Mouse (Mus musculus): Measurements from ENCODE around the gene Samd9l.
"Not testable (repeated sequence)": the region's sequence is repeated elsewhere in the genome, so short reads cannot be mapped to it uniquely, and the experiment has no call there.

Samd9l gene

GRCm38 (mm10) chr6:3399340-3400068, at the start of gene Samd9l:
TSS of gene Samd9l (minus strand) at chr6:3399572.
- TF ChIP-seq CTCF (conservative IDR thresholded peaks at IDR 0.05; ENCODE audit: low read length): peak; percentile 24

GRCm38 (mm10) chr6:3447404-3447803, 48.0 kb upstream of the Samd9l start:
- H3K36me3 ChIP-seq (ENCODE audit: insufficient read depth, low read length): no peaks in the 10 kb centered on the region
- no peaks in the 10 kb centered on the region for H3K9me3 ChIP-seq (ENCODE audit: low read length)
- H3K27me3 ChIP-seq (ENCODE audit: insufficient read depth, low read length): no peaks in the 10 kb centered on the region
- H3K4me1 ChIP-seq (replicated peaks; ENCODE audit: low read depth, low read length): no peaks in the 10 kb centered on the region
- H3K4me3 ChIP-seq (replicated peaks; ENCODE audit: low read length): no peak overlapping the region
- TF ChIP-seq NANOG (IDR thresholded peaks at IDR 0.05; ENCODE audit: borderline replicate concordance, low read length): no peak
- TF ChIP-seq CTCF (conservative IDR thresholded peaks at IDR 0.05; ENCODE audit: low read length): peak; percentile 96
- TF ChIP-seq POU5F1 (IDR thresholded peaks at IDR 0.05; ENCODE audit: borderline replicate concordance, low read length): no peak

More at GRCm38 (mm10) chr6:3399340-3400068, at the start of gene Samd9l:
- not testable (repeated sequence) for H3K4me3 ChIP-seq (replicated peaks; ENCODE audit: low read length); H3K9me3 ChIP-seq (ENCODE audit: low read length); H3K36me3 ChIP-seq (ENCODE audit: insufficient read depth, low read length); H3K27me3 ChIP-seq (ENCODE audit: insufficient read depth, low read length)
- H3K4me1 ChIP-seq (replicated peaks; ENCODE audit: low read depth, low read length): peaks cover 17% of the 10 kb centered on the region

- TF ChIP-seq POU5F1 (IDR thresholded peaks at IDR 0.05; ENCODE audit: borderline replicate concordance, low read length): no peak
- no peak for TF ChIP-seq NANOG (IDR thresholded peaks at IDR 0.05; ENCODE audit: borderline replicate concordance, low read length)
- TF ChIP-seq CTCF (conservative IDR thresholded peaks at IDR 0.05; ENCODE audit: low read length): 0 out of 2 replicates have a peak, but pooled peaks have one; percentile 8
- Histone ChIP-seq H3K4me3 (replicated peaks; ENCODE audit: low read length) (no peak overlapping the region), H3K36me3 (ENCODE audit: insufficient read depth, low read length) (no peaks in the 10 kb centered on the region), H3K27me3 (ENCODE audit: insufficient read depth, low read length) (no peaks in the 10 kb centered on the region), H3K9me3 (ENCODE audit: low read length) (no peaks in the 10 kb centered on the region), H3K4me1 (replicated peaks; ENCODE audit: low read depth, low read length) (no peaks in the 10 kb centered on the region)
Measured at GRCm38 (mm10) chr6:3443905-3444304, 44.5 kb upstream of the Samd9l start.

GRCm38 (mm10) chr6:3436087-3436486, 36.7 kb upstream of the Samd9l start:
- TF ChIP-seq CTCF (conservative IDR thresholded peaks at IDR 0.05; ENCODE audit: low read length): no peak
- TF ChIP-seq POU5F1 (IDR thresholded peaks at IDR 0.05; ENCODE audit: borderline replicate concordance, low read length): no peak
- TF ChIP-seq NANOG (IDR thresholded peaks at IDR 0.05; ENCODE audit: borderline replicate concordance, low read length): no peak

GRCm38 (mm10) chr6:3430976-3431375, 31.6 kb upstream of the Samd9l start:
- H3K36me3 ChIP-seq (ENCODE audit: insufficient read depth, low read length); H3K4me3 ChIP-seq (replicated peaks; ENCODE audit: low read length); H3K4me1 ChIP-seq (replicated peaks; ENCODE audit: low read depth, low read length); H3K27me3 ChIP-seq (ENCODE audit: insufficient read depth, low read length): not testable (repeated sequence)
- H3K9me3 ChIP-seq (ENCODE audit: low read length): peaks cover 36% of the 10 kb centered on the region

More at GRCm38 (mm10) chr6:3436087-3436486, 36.7 kb upstream of the Samd9l start:
- H3K27me3 ChIP-seq (ENCODE audit: insufficient read depth, low read length): no peaks in the 10 kb centered on the region
- H3K4me1 ChIP-seq (replicated peaks; ENCODE audit: low read depth, low read length): no peaks in the 10 kb centered on the region
- no peaks in the 10 kb centered on the region for H3K36me3 ChIP-seq (ENCODE audit: insufficient read depth, low read length)
- no peak overlapping the region for H3K4me3 ChIP-seq (replicated peaks; ENCODE audit: low read length)
- H3K9me3 ChIP-seq (ENCODE audit: low read length): peaks cover 34% of the 10 kb centered on the region

GRCm38 (mm10) chr6:3427047-3427446, 27.7 kb upstream of the Samd9l start:
- H3K36me3 ChIP-seq (ENCODE audit: insufficient read depth, low read length): no peaks in the 10 kb centered on the region
- TF ChIP-seq NANOG (IDR thresholded peaks at IDR 0.05; ENCODE audit: borderline replicate concordance, low read length) (no peak), POU5F1 (IDR thresholded peaks at IDR 0.05; ENCODE audit: borderline replicate concordance, low read length) (no peak), CTCF (conservative IDR thresholded peaks at IDR 0.05; ENCODE audit: low read length) (no peak)

GRCm38 (mm10) chr6:3425333-3425732, 26.0 kb upstream of the Samd9l start:
- H3K9me3 ChIP-seq (ENCODE audit: low read length): peaks cover 28% of the 10 kb centered on the region
- H3K27me3 ChIP-seq (ENCODE audit: insufficient read depth, low read length); H3K4me3 ChIP-seq (replicated peaks; ENCODE audit: low read length); H3K4me1 ChIP-seq (replicated peaks; ENCODE audit: low read depth, low read length); H3K36me3 ChIP-seq (ENCODE audit: insufficient read depth, low read length): not testable (repeated sequence)

More at GRCm38 (mm10) chr6:3427047-3427446, 27.7 kb upstream of the Samd9l start:
- Histone ChIP-seq H3K27me3 (ENCODE audit: insufficient read depth, low read length) (no peaks in the 10 kb centered on the region), H3K9me3 (ENCODE audit: low read length) (peaks cover 34% of the 10 kb centered on the region), H3K4me3 (replicated peaks; ENCODE audit: low read length) (no peak overlapping the region), H3K4me1 (replicated peaks; ENCODE audit: low read depth, low read length) (no peaks in the 10 kb centered on the region)

- peaks cover 25% of the 10 kb centered on the region for H3K9me3 ChIP-seq (ENCODE audit: low read length)
- H3K4me1 ChIP-seq (replicated peaks; ENCODE audit: low read depth, low read length); H3K27me3 ChIP-seq (ENCODE audit: insufficient read depth, low read length); H3K4me3 ChIP-seq (replicated peaks; ENCODE audit: low read length); H3K36me3 ChIP-seq (ENCODE audit: insufficient read depth, low read length): not testable (repeated sequence)
Measured at GRCm38 (mm10) chr6:3424613-3425277, 25.4 kb upstream of the Samd9l start.

GRCm38 (mm10) chr6:3397182-3397906, 2.0 kb downstream of the Samd9l start:
- H3K4me3 ChIP-seq (replicated peaks; ENCODE audit: low read length); H3K27me3 ChIP-seq (ENCODE audit: insufficient read depth, low read length); H3K36me3 ChIP-seq (ENCODE audit: insufficient read depth, low read length); H3K9me3 ChIP-seq (ENCODE audit: low read length): not testable (repeated sequence)
- H3K4me1 ChIP-seq (replicated peaks; ENCODE audit: low read depth, low read length): peaks cover 19% of the 10 kb centered on the region
